Mouse (Mus musculus): ENCODE measurements around the gene Aipl1. TPM values are rescaled to one million over a fixed set of nuclear protein-coding genes. Genes with fewer than 3 reads are reported as not detected.

Gene Aipl1
- polyA plus RNA-seq, 1 experiment, result not detected

DNA sequence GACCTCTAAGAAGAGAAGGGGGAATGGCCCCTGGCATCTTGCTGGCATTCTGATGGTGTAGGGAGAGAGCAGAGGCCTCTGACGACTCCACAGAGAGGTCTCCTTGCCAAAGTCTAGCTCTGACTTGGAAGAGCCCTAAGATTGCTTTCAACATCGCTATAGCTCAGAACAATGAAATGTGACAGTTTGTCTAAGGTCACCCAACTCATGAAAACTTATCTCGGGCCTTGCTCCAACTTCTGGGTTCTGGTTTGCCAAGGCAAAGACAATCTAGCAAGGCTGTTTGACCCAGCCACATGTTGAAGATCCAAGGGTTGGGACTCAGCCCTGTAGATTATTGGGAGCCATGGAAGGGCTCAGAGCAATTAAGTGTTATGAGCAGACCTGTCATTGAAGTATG, 6.9 kb upstream of the Aipl1 start:
- H3K4me3 ChIP-seq (replicated peaks; ENCODE audit: control insufficient read depth, low read depth, low read length), result no peak overlapping the region
- peaks cover 2% of the 10 kb centered on the region; the same call in 1 of the 2 replicates for H3K4me1 ChIP-seq (ENCODE audit: control insufficient read depth, insufficient read depth, low read length)
- 73% methylated on average over 3 of the region's 3 CpGs for WGBS
- TF ChIP-seq POLR2A (IDR thresholded peaks at IDR 0.05; ENCODE audit: borderline replicate concordance, control insufficient read depth, low read depth, low read length) (no peak), CTCF (IDR thresholded peaks at IDR 0.05; ENCODE audit: control insufficient read depth, insufficient read depth, low read length) (no peak)
- no peak overlapping the region for H3K27ac ChIP-seq (ENCODE audit: control insufficient read depth, insufficient read depth, low read depth, low read length, poor library complexity)

DNA sequence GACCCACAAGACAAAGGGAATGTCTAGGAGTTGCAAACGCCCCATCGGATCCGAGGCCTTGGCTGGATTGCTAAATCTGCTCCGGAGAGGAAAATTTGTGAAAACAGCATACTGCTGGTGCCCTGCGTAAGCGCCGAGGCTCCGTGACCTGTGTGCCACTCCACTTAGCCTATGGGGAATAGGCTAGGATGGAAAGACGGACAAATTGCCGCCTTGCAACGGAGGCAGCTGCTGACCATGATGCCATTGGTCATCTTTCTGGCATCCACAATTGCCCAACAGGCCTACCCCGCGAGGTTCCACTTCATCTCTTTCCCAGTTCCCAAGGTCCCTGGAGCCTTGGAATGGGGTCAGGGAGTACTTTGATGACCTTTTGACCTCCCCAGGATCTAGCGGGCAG, 5.3 kb upstream of the Aipl1 start:
- no peak overlapping the region for H3K27ac ChIP-seq (ENCODE audit: control insufficient read depth, insufficient read depth, low read depth, low read length, poor library complexity)
- H3K4me1 ChIP-seq (ENCODE audit: control insufficient read depth, insufficient read depth, low read length), result peaks cover 2% of the 10 kb centered on the region; the same call in 1 of the 2 replicates
- TF ChIP-seq POLR2A (IDR thresholded peaks at IDR 0.05; ENCODE audit: borderline replicate concordance, control insufficient read depth, low read depth, low read length) (no peak), CTCF (IDR thresholded peaks at IDR 0.05; ENCODE audit: control insufficient read depth, insufficient read depth, low read length) (no peak)
- H3K4me3 ChIP-seq (replicated peaks; ENCODE audit: control insufficient read depth, low read depth, low read length), result peak overlapping the region; percentile 97
- WGBS, result 9% methylated on average over 14 of the region's 14 CpGs

DNA sequence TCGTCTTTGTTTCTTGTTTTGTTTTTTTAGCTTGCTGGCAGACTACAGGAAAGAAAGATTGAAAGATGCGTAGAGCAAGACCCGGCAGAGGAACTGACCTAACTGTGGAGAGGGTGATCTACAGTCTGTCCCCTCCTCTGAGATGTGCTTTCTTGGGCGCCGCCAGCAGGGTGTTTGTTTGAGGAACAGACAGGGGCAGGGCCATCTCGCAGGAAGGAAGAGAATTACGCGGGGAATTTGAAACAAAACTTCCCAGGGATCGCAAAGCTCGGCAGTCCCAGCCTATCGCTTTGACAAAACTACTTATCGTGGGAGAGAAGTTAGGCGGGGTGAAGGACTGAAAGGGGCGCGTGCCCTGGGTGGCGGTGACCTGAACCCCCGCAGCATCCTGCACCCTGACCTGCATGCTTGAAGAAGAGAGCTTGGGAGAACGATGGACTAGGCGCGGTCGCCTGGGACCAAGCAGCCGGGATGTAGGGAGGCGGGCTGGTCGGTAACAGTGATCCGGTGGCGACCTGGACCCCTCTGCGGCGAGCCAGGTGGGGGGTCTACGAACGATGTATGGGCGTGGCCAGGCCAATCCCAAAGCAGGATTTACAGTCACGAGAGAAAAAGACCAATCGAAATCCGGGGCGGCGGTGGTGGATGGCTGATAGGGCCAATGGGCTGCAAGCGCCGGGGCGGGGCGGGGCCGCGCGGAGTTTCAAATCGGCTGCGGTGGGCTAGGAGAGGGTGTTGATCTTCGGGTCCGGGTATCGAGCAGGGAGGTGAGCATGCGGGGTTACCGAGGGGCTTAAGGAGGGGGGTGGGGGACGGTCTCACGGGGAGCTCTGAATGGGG, 4.7 kb upstream of the Aipl1 start, which contains the start of gene Pimreg:
Gene Pimreg (plus strand): TSS at position 265 of the 840 bp plus-strand sequence.
- WGBS, result under 1% methylated on average over 52 of the region's 52 CpGs
- Histone ChIP-seq H3K4me1 (ENCODE audit: control insufficient read depth, insufficient read depth, low read length) (peaks cover 2% of the 10 kb centered on the region; the same call in 1 of the 2 replicates), H3K4me3 (replicated peaks; ENCODE audit: control insufficient read depth, low read depth, low read length) (peak within 1 kb of the TSS; percentile 97), H3K27ac (ENCODE audit: control insufficient read depth, insufficient read depth, low read depth, low read length, poor library complexity) (peak within 1 kb of the TSS; percentile 68)
- TF ChIP-seq CTCF (IDR thresholded peaks at IDR 0.05; ENCODE audit: control insufficient read depth, insufficient read depth, low read length) (no peak), POLR2A (IDR thresholded peaks at IDR 0.05; ENCODE audit: borderline replicate concordance, control insufficient read depth, low read depth, low read length) (peak; percentile 45; the same call in 1 of the 2 replicates)

DNA sequence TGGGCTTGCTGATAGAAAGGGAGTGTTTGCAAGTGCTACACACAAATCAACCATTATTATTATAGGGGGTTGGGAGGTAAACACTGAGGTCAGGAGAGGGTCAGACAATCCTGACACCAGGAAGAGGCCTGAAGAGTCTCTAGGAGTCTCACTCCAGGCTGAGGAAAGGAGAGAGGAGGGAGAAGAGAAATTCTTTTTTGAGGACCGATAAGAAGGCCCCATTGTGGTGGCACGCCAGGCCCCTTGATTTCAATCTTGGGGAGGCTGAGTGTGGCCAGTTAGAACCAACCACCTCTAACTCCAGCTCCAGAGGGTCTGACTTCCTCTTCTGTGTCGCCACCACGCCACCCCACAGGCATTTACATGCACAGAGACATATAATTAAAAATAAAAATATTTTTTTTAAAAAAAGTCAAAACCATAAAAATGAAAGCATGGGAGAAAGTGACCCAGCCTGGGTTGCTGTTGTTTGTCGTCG, 4.0 kb upstream of the Aipl1 start:
- Histone ChIP-seq H3K4me1 (ENCODE audit: control insufficient read depth, insufficient read depth, low read length) (peaks cover 2% of the 10 kb centered on the region; the same call in 1 of the 2 replicates), H3K4me3 (replicated peaks; ENCODE audit: control insufficient read depth, low read depth, low read length) (peak overlapping the region; percentile 97), H3K27ac (ENCODE audit: control insufficient read depth, insufficient read depth, low read depth, low read length, poor library complexity) (peak overlapping the region; percentile 68; the same call in 1 of the 2 replicates)
- TF ChIP-seq POLR2A (IDR thresholded peaks at IDR 0.05; ENCODE audit: borderline replicate concordance, control insufficient read depth, low read depth, low read length) (no peak), CTCF (IDR thresholded peaks at IDR 0.05; ENCODE audit: control insufficient read depth, insufficient read depth, low read length) (no peak)
- WGBS, result 4% methylated on average over 6 of the region's 6 CpGs

DNA sequence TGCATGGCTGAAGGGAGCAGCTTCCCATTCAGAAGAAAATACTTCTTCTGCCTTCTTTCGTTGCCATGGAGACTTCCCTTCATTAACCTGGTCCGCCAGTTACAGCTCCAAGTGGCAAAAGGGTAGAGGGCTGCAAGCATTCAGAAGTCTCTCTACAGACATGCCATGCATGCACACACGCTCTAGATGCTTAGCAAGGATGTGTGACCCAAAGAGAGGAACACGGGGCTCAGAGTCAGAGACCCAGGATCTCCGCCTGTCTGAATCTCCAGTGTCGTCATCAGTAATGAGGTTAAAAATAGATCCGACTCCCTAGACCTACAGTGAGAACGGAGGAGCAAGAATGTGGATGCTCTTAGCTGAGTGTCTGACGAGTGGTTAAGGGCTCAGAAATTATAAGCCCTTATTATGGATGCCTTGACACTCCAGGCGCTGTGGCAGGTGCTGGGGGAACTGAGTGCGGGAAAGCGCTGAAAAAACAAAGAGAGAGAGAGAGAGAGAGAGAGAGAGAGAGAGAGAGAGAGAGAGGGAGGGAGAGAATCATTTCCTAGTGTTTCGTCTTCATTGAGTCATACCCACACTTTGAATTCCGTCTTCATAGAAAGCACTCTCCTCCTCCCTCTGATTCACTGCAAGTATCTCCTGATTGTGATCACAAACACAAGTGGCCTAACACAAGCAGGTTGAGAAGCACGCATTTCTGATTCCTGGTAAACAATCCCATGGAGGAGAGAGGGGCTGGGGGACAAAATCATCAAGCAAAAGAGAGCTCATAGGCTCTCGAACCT, 2.5 kb upstream of the Aipl1 start:
- Histone ChIP-seq H3K4me3 (replicated peaks; ENCODE audit: control insufficient read depth, low read depth, low read length) (no peak overlapping the region), H3K27ac (ENCODE audit: control insufficient read depth, insufficient read depth, low read depth, low read length, poor library complexity) (no peak overlapping the region), H3K4me1 (ENCODE audit: control insufficient read depth, insufficient read depth, low read length) (peaks cover 2% of the 10 kb centered on the region; the same call in 1 of the 2 replicates)
- no peak for TF ChIP-seq POLR2A (IDR thresholded peaks at IDR 0.05; ENCODE audit: borderline replicate concordance, control insufficient read depth, low read depth, low read length)
- no peak for TF ChIP-seq CTCF (IDR thresholded peaks at IDR 0.05; ENCODE audit: control insufficient read depth, insufficient read depth, low read length)
- 73% methylated on average over 16 of the region's 16 CpGs for WGBS

DNA sequence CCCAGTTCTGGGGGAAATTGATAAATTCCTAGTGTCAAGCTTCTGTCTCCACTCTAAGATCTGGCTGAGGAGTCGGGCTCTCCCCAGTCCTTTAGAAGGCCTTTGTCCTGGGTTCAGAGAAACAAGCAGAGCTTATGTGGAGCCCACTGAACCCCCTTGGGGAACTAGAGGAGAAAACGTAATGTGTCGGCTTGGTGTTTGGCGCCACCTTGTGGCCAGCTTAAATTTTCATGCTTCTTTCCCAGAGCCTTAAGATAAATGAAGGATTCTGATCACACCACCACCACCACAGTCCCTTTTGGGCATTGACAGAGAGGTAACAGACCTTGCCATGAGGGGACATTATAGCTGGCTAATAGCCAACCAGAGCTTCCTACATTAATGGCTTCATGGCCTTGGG, 687 bp upstream of the Aipl1 start:
- 2% methylated on average over 4 of the region's 4 CpGs for WGBS
- Histone ChIP-seq H3K27ac (ENCODE audit: control insufficient read depth, insufficient read depth, low read depth, low read length, poor library complexity) (no peak overlapping the region), H3K4me3 (replicated peaks; ENCODE audit: control insufficient read depth, low read depth, low read length) (no peak overlapping the region), H3K4me1 (ENCODE audit: control insufficient read depth, insufficient read depth, low read length) (peaks cover 2% of the 10 kb centered on the region; the same call in 1 of the 2 replicates)
- no peak for TF ChIP-seq POLR2A (IDR thresholded peaks at IDR 0.05; ENCODE audit: borderline replicate concordance, control insufficient read depth, low read depth, low read length)
- TF ChIP-seq CTCF (IDR thresholded peaks at IDR 0.05; ENCODE audit: control insufficient read depth, insufficient read depth, low read length), result peak; percentile 72

DNA sequence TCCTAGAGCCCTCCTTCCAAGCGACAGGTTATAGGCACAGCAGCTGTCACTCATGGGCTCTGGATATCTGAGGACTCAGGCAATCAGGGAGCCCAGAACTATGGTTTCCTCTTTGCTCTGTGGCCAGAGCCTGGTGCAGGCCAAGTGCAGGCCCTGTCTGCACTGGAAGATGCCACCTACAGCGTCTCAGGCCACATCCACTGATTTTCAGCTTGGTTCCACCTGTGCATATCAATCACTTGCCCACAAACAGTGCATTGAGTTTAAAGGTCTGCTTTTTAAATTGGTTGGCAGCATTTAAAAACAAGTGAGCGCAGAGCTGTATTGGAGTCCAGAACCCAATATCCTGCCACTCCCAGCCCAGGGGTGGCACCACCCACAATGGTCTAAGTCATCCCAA, 4.7 kb downstream of the Aipl1 start:
- Histone ChIP-seq H3K27ac (ENCODE audit: control insufficient read depth, insufficient read depth, low read depth, low read length, poor library complexity) (no peak overlapping the region), H3K4me1 (ENCODE audit: control insufficient read depth, insufficient read depth, low read length) (no peaks in the 10 kb centered on the region), H3K4me3 (replicated peaks; ENCODE audit: control insufficient read depth, low read depth, low read length) (no peak overlapping the region)
- WGBS, result 85% methylated on average over 3 of the region's 3 CpGs
- TF ChIP-seq POLR2A (IDR thresholded peaks at IDR 0.05; ENCODE audit: borderline replicate concordance, control insufficient read depth, low read depth, low read length) (no peak), CTCF (IDR thresholded peaks at IDR 0.05; ENCODE audit: control insufficient read depth, insufficient read depth, low read length) (no peak)

DNA sequence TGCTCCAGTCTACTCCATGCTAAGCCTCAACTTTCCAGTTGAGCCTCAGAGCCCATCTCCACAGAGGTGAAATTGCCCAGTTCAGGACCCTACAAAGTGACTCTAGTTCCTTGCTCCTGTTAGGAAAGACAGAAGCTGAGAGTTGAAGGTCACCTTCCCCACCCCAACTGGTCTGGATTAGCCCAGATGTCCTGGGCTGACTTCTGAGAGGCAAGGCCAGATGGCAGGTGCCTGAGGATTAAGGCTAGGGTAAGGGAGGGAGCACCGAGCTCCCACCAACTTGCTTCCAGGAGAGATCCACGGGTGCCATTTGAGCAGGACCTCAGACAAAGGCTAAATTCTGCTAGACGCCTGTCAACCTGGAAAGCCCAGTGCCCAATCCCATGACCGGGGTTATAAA, 5.2 kb downstream of the Aipl1 start:
- WGBS, result 75% methylated on average over 4 of the region's 4 CpGs
- Histone ChIP-seq H3K4me3 (replicated peaks; ENCODE audit: control insufficient read depth, low read depth, low read length) (no peak overlapping the region), H3K27ac (ENCODE audit: control insufficient read depth, insufficient read depth, low read depth, low read length, poor library complexity) (no peak overlapping the region), H3K4me1 (ENCODE audit: control insufficient read depth, insufficient read depth, low read length) (no peaks in the 10 kb centered on the region)
- TF ChIP-seq CTCF (IDR thresholded peaks at IDR 0.05; ENCODE audit: control insufficient read depth, insufficient read depth, low read length) (no peak), POLR2A (IDR thresholded peaks at IDR 0.05; ENCODE audit: borderline replicate concordance, control insufficient read depth, low read depth, low read length) (no peak)

All from bone marrow, adult 2 months (tissue).